Comparison of ENCODE assay signal across 8 mouse cellular contexts in the genomic region with DNA sequence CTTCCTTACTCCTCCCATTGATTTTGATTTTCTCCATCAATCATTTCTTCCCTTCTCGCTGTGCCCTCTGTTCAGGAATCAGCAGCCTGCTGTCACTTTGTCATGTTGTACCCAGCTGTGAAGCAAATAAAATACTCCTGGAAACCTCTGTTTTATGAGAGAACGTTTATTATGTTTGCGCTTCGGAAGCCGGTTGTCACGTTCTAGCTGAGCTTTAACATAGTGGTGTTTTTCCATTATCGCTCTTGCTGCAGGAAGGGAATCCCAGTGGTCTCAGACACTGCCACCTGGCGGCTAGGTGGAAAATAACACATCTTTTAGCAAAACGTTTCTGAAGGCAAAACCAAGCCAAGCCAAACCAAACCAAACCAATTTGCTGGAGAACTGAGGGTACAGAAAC.
DNase-seq lines count a peak whose midpoint lies in the region; ATAC-seq lines count a peak whose summit lies in the region.

No protein-coding gene starts in this region.

- no peaks in the 10 kb centered on the region for H3K27me3 ChIP-seq in hindbrain, embryonic 14.5 days (ENCODE audit: control insufficient read depth, insufficient read depth, low read length)

- no peak overlapping the region for H3K27ac ChIP-seq in hindbrain, embryonic 14.5 days

- no peaks in the 10 kb centered on the region for H3K36me3 ChIP-seq in hindbrain, embryonic 14.5 days (replicated peaks; ENCODE audit: control insufficient read depth, insufficient read depth)

- H3K4me1 ChIP-seq in hindbrain, embryonic 14.5 days (replicated peaks; ENCODE audit: control insufficient read depth, insufficient read depth, low read length): 0 out of 2 replicates have a peak, but pooled peaks cover 4% of the 10 kb centered on the region

- whole genome bisulfite sequencing in hindbrain, embryonic 14.5 days: 19% methylated on average over 9 of the region's 9 CpGs

- no peaks in the 10 kb centered on the region for H3K9me3 ChIP-seq in hindbrain, embryonic 14.5 days (ENCODE audit: control insufficient read depth, low read length)

- ATAC-seq in hindbrain, embryonic 14.5 days (ENCODE audit: low FRiP score): 0 out of 2 replicates have a peak, but pooled peaks have one; percentile 38

- peak overlapping the region; percentile 38; the same call in 1 of the 2 replicates for H3K4me2 ChIP-seq in hindbrain, embryonic 14.5 days (replicated peaks)

- H3K9ac ChIP-seq in hindbrain, embryonic 14.5 days: no peak overlapping the region

- peak; percentile 67 for DNase-seq in R1 (ENCODE audit: low read depth, low spot score)
- peak; percentile 41 for DNase-seq in cerebellum, adult 9-11 months
- peak; percentile 31 to 71 for DNase-seq in frontal cortex, postnatal 25 days (ENCODE audit: low spot score in 2 of 2)
- DNase-seq in hindbrain, embryonic 14.5 days (ENCODE audit: low spot score): peak; percentile 88
- peak; percentile 84 to 89 for DNase-seq in layer of hippocampus, postnatal 10 days (ENCODE audit: low spot score in 2 of 2)
- DNase-seq in lung, postnatal 25 days (ENCODE audit: low spot score): peak; percentile 64
- peak; percentile 46 for DNase-seq in retina, postnatal 7 days (ENCODE audit: low read depth, low spot score)
- peak; percentile 16 for DNase-seq in urinary bladder, postnatal 10 days (ENCODE audit: low spot score)

- peak overlapping the region; percentile 8; the same call in 1 of the 2 replicates for H3K4me3 ChIP-seq in hindbrain, embryonic 14.5 days (replicated peaks; ENCODE audit: low read length)

Comparison
In these comparisons a context has a peak if more than half of its experiments do, and no peak if none do; other contexts are left out.
1. DNase-seq: peak in every context shown above with its lines; median percentile 88 in hindbrain, embryonic 14.5 days; 86 in layer of hippocampus, postnatal 10 days; 67 in R1; 64 in lung, postnatal 25 days; 51 in frontal cortex, postnatal 25 days; 46 in retina, postnatal 7 days; 41 in cerebellum, adult 9-11 months; 16 in urinary bladder, postnatal 10 days.